Mouse (Mus musculus) heart, postnatal 0 days (tissue): ENCODE measurements around the gene Hoxa3. TPM values are rescaled to one million over a fixed set of nuclear protein-coding genes. Genes with fewer than 3 reads are reported as not detected.

Source experiments
- ATAC-seq: fragments of 200-750 bp; cut with Nextera tagmentation; 2 replicates; pipeline ENCODE4 v1.8.0; 2017; ENCODE audit warnings: low read depth, moderate number of reproducible peaks, moderate library complexity; ENCODE audit not compliant: insufficient read depth
- DNase-seq: peaks from one replicate; pipeline ENCODE4 v3.0.0-alpha.2; 2016; ENCODE audit warnings: low spot score
- H3K27ac ChIP-seq: fragments of 300-500 bp; sonication (generic); 2 replicates; pipeline ENCODE4 v1.5.1; 2014; ENCODE audit warnings: low read depth, mild to moderate bottlenecking
- H3K27me3 ChIP-seq: fragments of 300-500 bp; sonication (generic); 2 replicates; pipeline ENCODE4 v1.6.1; 2014; ENCODE audit warnings: low read length, mixed read lengths; ENCODE audit not compliant: control insufficient read depth, insufficient read depth
- H3K36me3 ChIP-seq: fragments of 300-500 bp; sonication (generic); replicated peaks from 2 replicates; pipeline ENCODE4 v1.6.1; 2014; ENCODE audit warnings: low read length, mixed read lengths; ENCODE audit not compliant: control insufficient read depth, insufficient read depth
- H3K4me1 ChIP-seq: fragments of 300-500 bp; sonication (generic); 2 replicates; pipeline ENCODE4 v1.6.1; 2014; ENCODE audit warnings: antibody characterized with exemption; ENCODE audit not compliant: control insufficient read depth, insufficient read depth
- H3K4me2 ChIP-seq: fragments of 300-500 bp; sonication (generic); 2 replicates; pipeline ENCODE4 v1.6.1; 2014; ENCODE audit warnings: low read depth, mild to moderate bottlenecking, low read length, moderate library complexity
- H3K4me3 ChIP-seq: fragments of 300-500 bp; sonication (generic); 2 replicates; pipeline ENCODE4 v1.5.1; 2014; ENCODE audit warnings: low read depth, low read length
- H3K9ac ChIP-seq: fragments of 300-500 bp; sonication (generic); replicated peaks from 2 replicates; pipeline ENCODE4 v1.6.1; 2014; ENCODE audit warnings: low read depth, low read length, mixed read lengths
- H3K9me3 ChIP-seq: fragments of 300-500 bp; sonication (generic); replicated peaks from 2 replicates; pipeline ENCODE4 v1.6.1; 2016; ENCODE audit warnings: low read length; ENCODE audit not compliant: control insufficient read depth
- CTCF ChIP-seq: IDR thresholded peaks from 2 replicates; pipeline ENCODE4 v1.5.1; 2016; ENCODE audit warnings: antibody characterized with exemption, control low read depth, low read depth
- EP300 ChIP-seq: IDR thresholded peaks from 2 replicates; pipeline ENCODE4 v1.6.1; 2016; ENCODE audit warnings: antibody characterized with exemption, low read depth
- WGBS: fragments of 180-500 bp; shearing (Covaris S2); extraction: QIAGEN DNeasy Blood & Tissue Kit; methylation state at CpG from one replicate; pipeline ENCODE4 v1.1.7; 2014; 5-methylcytosine and 5-hydroxymethylcytosine counted together
- polyA plus RNA-seq: library from polyadenylated mRNA; unstranded; fragments of >200 nt; fragmentation: Nextera tagmentation; extraction: Ambion mirVana; gene quantifications from 2 replicates; pipeline ENCODE4 v1.2.1, GENCODE M21; 2015
- total RNA-seq: library from RNA; depleted of rRNA; stranded (reverse); fragments of >200 nt; gene quantifications from 2 replicates; pipeline ENCODE4 v1.2.3, GENCODE M21; 2014; ENCODE audit warnings: low replicate concordance

The Hoxa3 gene
- total and polyA plus RNA-seq, 2 experiments from 2014 or later: 0.37 TPM; not detected in 1

GRCm38 (mm10) chr6:52232568-52232965, 19.4 kb upstream of the Hoxa3 start:
- TF ChIP-seq CTCF (no peak), EP300 (no peak)
- Histone ChIP-seq H3K27me3 (peaks cover 98% of the 10 kb centered on the region), H3K36me3 (no peaks in the 10 kb centered on the region), H3K9me3 (no peaks in the 10 kb centered on the region), H3K4me3 (0 out of 2 replicates have a peak overlapping the region, but pooled peaks have one; percentile 6), H3K4me2 (no peak overlapping the region), H3K4me1 (no peaks in the 10 kb centered on the region), H3K27ac (no peak overlapping the region), H3K9ac (no peak overlapping the region)
- DNase-seq (no peak), ATAC-seq (no peak)
- WGBS: 1% methylated on average over 18 of the region's 18 CpGs

GRCm38 (mm10) chr6:52231885-52232567, 18.9 kb upstream of the Hoxa3 start:
- H3K36me3 ChIP-seq: no peaks in the 10 kb centered on the region
- H3K9ac ChIP-seq: no peak overlapping the region
- no peaks in the 10 kb centered on the region for H3K4me1 ChIP-seq
- H3K4me2 ChIP-seq: no peak overlapping the region
- TF ChIP-seq EP300 (no peak), CTCF (no peak)
- H3K27me3 ChIP-seq: peaks cover 98% of the 10 kb centered on the region
- WGBS: 3% methylated on average over 18 of the region's 18 CpGs
- DNase-seq (no peak), ATAC-seq (no peak)
- H3K4me3 ChIP-seq: 0 out of 2 replicates have a peak overlapping the region, but pooled peaks have one; percentile 6
- H3K9me3 ChIP-seq: no peaks in the 10 kb centered on the region
- no peak overlapping the region for H3K27ac ChIP-seq

GRCm38 (mm10) chr6:52230516-52231165, 17.5 kb upstream of the Hoxa3 start, which contains the start of gene Hoxa9:
TSS of gene Hoxa9 (minus strand) at chr6:52231089.
- no peaks in the 10 kb centered on the region for H3K9me3 ChIP-seq
- no peak within 1 kb of the TSS for H3K4me2 ChIP-seq
- peak within 1 kb of the TSS; percentile 15 for H3K4me3 ChIP-seq
- peaks cover 98% of the 10 kb centered on the region for H3K27me3 ChIP-seq
- no peaks in the 10 kb centered on the region for H3K36me3 ChIP-seq
- H3K9ac ChIP-seq: no peak within 1 kb of the TSS
- WGBS: 4% methylated on average over 19 of the region's 36 CpGs
- no peak for ATAC-seq
- no peaks in the 10 kb centered on the region for H3K4me1 ChIP-seq
- DNase-seq: no peak
- no peak within 1 kb of the TSS for H3K27ac ChIP-seq
- no peak for TF ChIP-seq EP300
- no peak for TF ChIP-seq CTCF

- Histone ChIP-seq H3K27ac (no peak overlapping the region), H3K4me3 (no peak overlapping the region), H3K4me1 (no peaks in the 10 kb centered on the region), H3K4me2 (no peak overlapping the region), H3K9me3 (no peaks in the 10 kb centered on the region), H3K36me3 (no peaks in the 10 kb centered on the region), H3K27me3 (peaks cover 98% of the 10 kb centered on the region), H3K9ac (no peak overlapping the region)
- TF ChIP-seq EP300: no peak
- WGBS: 3% methylated on average over 44 of the region's 44 CpGs
- DNase-seq (no peak), ATAC-seq (no peak)
Observed at GRCm38 (mm10) chr6:52229558-52230416, 16.7 kb upstream of the Hoxa3 start.

- TF ChIP-seq EP300 (no peak), CTCF (no peak)
- H3K27ac ChIP-seq: no peak overlapping the region
- H3K9me3 ChIP-seq: no peaks in the 10 kb centered on the region
- 3% methylated on average over 38 of the region's 38 CpGs for WGBS
- peaks cover 98% of the 10 kb centered on the region for H3K27me3 ChIP-seq
- H3K9ac ChIP-seq: no peak overlapping the region
- no peak overlapping the region for H3K4me2 ChIP-seq
- H3K4me3 ChIP-seq: peak overlapping the region; percentile 15
- H3K36me3 ChIP-seq: no peaks in the 10 kb centered on the region
- H3K4me1 ChIP-seq: no peaks in the 10 kb centered on the region
- ATAC-seq (no peak), DNase-seq (no peak)
Observed at GRCm38 (mm10) chr6:52228475-52229465, 15.6 kb upstream of the Hoxa3 start.
